Mouse (Mus musculus) E14TG2a.4 (cell line): ENCODE measurements around the gene G3bp1.

Experiments used
- CTCF ChIP-seq: conservative IDR thresholded peaks from 2 replicates; pipeline ENCODE4 v1.5.1; 2014; ENCODE audit warnings: low read length
- POU5F1 ChIP-seq: IDR thresholded peaks from 2 replicates; pipeline ENCODE4 v1.6.1; 2014; ENCODE audit warnings: low read length, borderline replicate concordance

- TF ChIP-seq POU5F1 (no peak), CTCF (no peak)
Measured at GRCm38 (mm10) chr11:55542128-55542527, 72.6 kb downstream of the G3bp1 start.
